Mouse (Mus musculus) kidney, adult 2 months (tissue): ENCODE measurements around the gene Crebzf. TPM values are rescaled to one million over a fixed set of nuclear protein-coding genes. Genes with fewer than 3 reads are reported as not detected.

Experiments used
- DNase-seq: peaks from one replicate; pipeline ENCODE4 v3.0.0; 2021
- H3K27ac ChIP-seq: fragments of 200-500 bp; 2 replicates; pipeline ENCODE4 v1.5.1; 2012; ENCODE audit warnings: low read depth, low read length, control low read depth, inconsistent platforms; ENCODE audit not compliant: insufficient read depth
- H3K27me3 ChIP-seq: fragments of 200-500 bp; replicated peaks from 2 replicates; pipeline ENCODE4 v1.6.1; 2012; ENCODE audit warnings: mild to moderate bottlenecking, moderate library complexity, low read length, inconsistent platforms; ENCODE audit not compliant: control insufficient read depth, insufficient read depth
- H3K36me3 ChIP-seq: fragments of 200-500 bp; 2 replicates; pipeline ENCODE4 v1.6.1; 2012; ENCODE audit warnings: mild to moderate bottlenecking, moderate library complexity, low read length, inconsistent platforms; ENCODE audit not compliant: control insufficient read depth, insufficient read depth
- H3K4me1 ChIP-seq: fragments of 200-500 bp; 2 replicates; pipeline ENCODE4 v1.6.1; 2011; ENCODE audit warnings: low read length; ENCODE audit not compliant: control insufficient read depth, insufficient read depth
- H3K4me3 ChIP-seq: fragments of 200-500 bp; 2 replicates; pipeline ENCODE4 v1.5.1; 2011; ENCODE audit warnings: mild to moderate bottlenecking, low read depth, low read length, control low read depth; ENCODE audit not compliant: insufficient read depth
- CTCF ChIP-seq: fragments of 200-500 bp; conservative IDR thresholded peaks from 2 replicates; pipeline ENCODE4 v1.5.1; 2011; ENCODE audit warnings: low read depth, mild to moderate bottlenecking, control low read depth, low read length, moderate library complexity, mixed read lengths; ENCODE audit not compliant: insufficient read depth, insufficient read length
- POLR2A ChIP-seq: fragments of 200-500 bp; IDR thresholded peaks from one replicate; pipeline ENCODE4 v1.6.1; 2011; ENCODE audit warnings: low read depth, low read length, control low read depth
- WGBS: fragments of 180-500 bp; shearing (Covaris S2); methylation state at CpG from one replicate; pipeline ENCODE4 v1.1.7; 2018; 5-methylcytosine and 5-hydroxymethylcytosine counted together
- polyA plus RNA-seq: library from polyadenylated mRNA; depleted of rRNA; stranded (reverse); fragments of >200 nt; gene quantifications from 2 replicates; pipeline ENCODE4 v1.2.3, GENCODE M21; 2012; rRNA removed

Gene Crebzf
- polyA plus RNA-seq: 21.4 and 23.9 TPM in 2 replicates

GRCm38 (mm10) chr7:90442518-90443080 lies at the start of gene Crebzf:
Crebzf (plus strand) TSS chr7:90442729.
- under 1% methylated on average over 54 of the region's 54 CpGs for WGBS
- no peak for TF ChIP-seq CTCF
- TF ChIP-seq POLR2A: peak; percentile 83
- H3K27ac ChIP-seq: peak within 1 kb of the TSS; percentile 96
- no peaks in the 10 kb centered on the region for H3K27me3 ChIP-seq
- H3K4me1 ChIP-seq: peaks cover 7% of the 10 kb centered on the region; the same call in 1 of the 2 replicates
- peak within 1 kb of the TSS; percentile 86 for H3K4me3 ChIP-seq
- no peaks in the 10 kb centered on the region for H3K36me3 ChIP-seq
- peak; percentile 99 for DNase-seq

DNA sequence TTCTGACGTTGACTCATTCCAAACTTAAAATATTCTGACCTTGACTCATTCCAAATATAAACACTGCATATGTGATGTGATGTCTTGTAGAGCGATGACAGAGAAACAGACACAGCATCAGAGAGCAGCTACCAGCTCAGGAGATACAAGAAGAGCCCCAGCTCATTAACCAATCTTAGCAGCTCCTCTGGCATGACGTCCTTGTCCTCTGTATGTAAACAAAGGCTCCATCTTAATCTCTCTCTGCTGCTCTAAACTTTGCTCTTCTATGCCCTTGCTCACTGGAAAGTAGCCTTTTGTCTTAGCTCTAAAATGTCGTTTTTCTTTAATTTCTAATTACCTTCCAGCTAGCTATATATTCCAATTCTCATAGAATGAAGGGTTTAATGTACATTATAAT lies 47.5 kb upstream of the Crebzf start:
- no peaks in the 10 kb centered on the region for H3K27me3 ChIP-seq
- WGBS: 64% methylated on average over 4 of the region's 4 CpGs
- no peak overlapping the region for H3K4me3 ChIP-seq
- DNase-seq: no peak
- TF ChIP-seq CTCF (no peak), POLR2A (no peak)
- H3K36me3 ChIP-seq: no peaks in the 10 kb centered on the region
- no peak overlapping the region for H3K27ac ChIP-seq
- no peaks in the 10 kb centered on the region for H3K4me1 ChIP-seq

- 53% methylated on average over 5 of the region's 5 CpGs for WGBS
- TF ChIP-seq POLR2A (no peak), CTCF (no peak)
- DNase-seq: no peak
- Histone ChIP-seq H3K4me3 (no peak overlapping the region), H3K36me3 (no peaks in the 10 kb centered on the region), H3K27ac (no peak overlapping the region), H3K27me3 (no peaks in the 10 kb centered on the region), H3K4me1 (no peaks in the 10 kb centered on the region)
These were observed 46.6 kb upstream of the Crebzf start for GRCm38 (mm10) chr7:90395928-90396327.

DNA sequence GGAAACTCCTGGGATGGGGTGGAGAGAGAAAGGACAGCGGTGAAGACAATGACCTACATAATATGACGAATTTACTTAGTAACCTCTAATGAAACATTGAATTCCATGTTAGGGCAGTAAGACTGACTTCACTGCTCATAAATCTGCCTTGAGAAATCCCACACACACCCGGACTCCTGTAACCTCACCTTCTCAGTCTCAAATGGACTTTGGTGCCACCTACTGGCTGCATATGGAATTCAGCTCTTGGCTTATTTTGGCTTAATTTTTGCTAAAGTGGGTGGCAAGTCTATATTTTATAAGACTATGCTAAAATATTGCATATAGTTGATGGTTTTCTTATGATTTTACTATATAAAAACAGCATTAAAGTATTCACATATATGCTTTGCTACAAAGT lies 32.6 kb upstream of the Crebzf start:
- WGBS: 34% methylated on average over 3 of the region's 3 CpGs
- H3K27ac ChIP-seq: no peak overlapping the region
- TF ChIP-seq CTCF: peak; percentile 63
- no peak for TF ChIP-seq POLR2A
- no peaks in the 10 kb centered on the region for H3K27me3 ChIP-seq
- no peaks in the 10 kb centered on the region for H3K36me3 ChIP-seq
- DNase-seq: peak; percentile 64
- no peaks in the 10 kb centered on the region for H3K4me1 ChIP-seq
- no peak overlapping the region for H3K4me3 ChIP-seq

GRCm38 (mm10) chr7:90426020-90427001 lies 16.2 kb upstream of the Crebzf start, which contains the start of gene Ccdc89:
Ccdc89 (plus strand) TSS chr7:90426577.
- H3K27me3 ChIP-seq: no peaks in the 10 kb centered on the region
- peak; percentile 93 for DNase-seq
- 21% methylated on average over 29 of the region's 29 CpGs for WGBS
- no peaks in the 10 kb centered on the region for H3K36me3 ChIP-seq
- TF ChIP-seq CTCF: no peak
- TF ChIP-seq POLR2A: no peak
- no peaks in the 10 kb centered on the region for H3K4me1 ChIP-seq
- H3K4me3 ChIP-seq: peak within 1 kb of the TSS; percentile 60
- no peak within 1 kb of the TSS for H3K27ac ChIP-seq

- DNase-seq: no peak
- 77% methylated on average over 9 of the region's 9 CpGs for WGBS
- Histone ChIP-seq H3K27me3 (no peaks in the 10 kb centered on the region), H3K27ac (no peak overlapping the region), H3K36me3 (no peaks in the 10 kb centered on the region), H3K4me3 (no peak overlapping the region), H3K4me1 (no peaks in the 10 kb centered on the region)
- TF ChIP-seq POLR2A (no peak), CTCF (no peak)
These were observed 15.5 kb upstream of the Crebzf start for GRCm38 (mm10) chr7:90427006-90427405.

DNA sequence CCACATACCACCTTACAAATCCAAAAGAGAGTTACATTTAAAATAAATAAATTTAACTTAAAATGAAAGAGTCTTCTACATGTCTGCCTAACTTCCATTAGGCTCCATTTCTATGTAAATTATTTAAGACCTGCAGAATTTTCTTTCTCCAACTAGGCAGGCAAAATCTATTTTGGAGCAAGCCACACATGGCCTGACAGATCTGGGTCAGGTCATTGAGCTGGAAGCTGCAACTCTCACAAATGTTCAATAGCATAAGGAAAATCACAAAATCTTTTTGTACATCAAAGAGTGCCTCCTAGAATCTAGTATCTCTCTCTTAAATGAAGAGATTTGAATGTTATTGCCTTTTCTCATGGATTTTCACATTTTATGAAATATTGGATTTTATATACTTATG lies 10.3 kb upstream of the Crebzf start:
- TF ChIP-seq CTCF (no peak), POLR2A (no peak)
- no peaks in the 10 kb centered on the region for H3K36me3 ChIP-seq
- no peak for DNase-seq
- no peaks in the 10 kb centered on the region for H3K27me3 ChIP-seq
- H3K27ac ChIP-seq: no peak overlapping the region
- H3K4me3 ChIP-seq: no peak overlapping the region
- no peaks in the 10 kb centered on the region for H3K4me1 ChIP-seq
